Mouse (Mus musculus) erythroid progenitor cell, adult 5-6 weeks (primary cell): ENCODE measurements around the gene Cd68. TPM values are rescaled to one million over a fixed set of nuclear protein-coding genes. Genes with fewer than 3 reads are reported as not detected.

Experiments used
- ATAC-seq: replicated peaks from 2 replicates; pipeline ENCODE4 v1.8.0; 2016; ENCODE audit warnings: moderate number of reproducible peaks, mild to moderate bottlenecking, moderate TSS enrichment, inconsistent platforms; ENCODE audit not compliant: poor library complexity, low FRiP score, severe bottlenecking
- total RNA-seq, 2 experiments: library from RNA; stranded (forward) in 1 of 2; stranded (reverse) in 1 of 2; fragments of 150-400 nt in 1 of 2; fragments of 186-747, 209-891 nt in 1 of 2; gene quantifications; 2 replicates each; pipeline versions ENCODE4 v1.2.3 to v1.2.4; 2015 to 2017; ENCODE audit warnings: low replicate concordance in 2 of 2

Cd68 gene
- total RNA-seq, 2 experiments from 2014 or later, result 47.7 to 65.0 TPM

DNA sequence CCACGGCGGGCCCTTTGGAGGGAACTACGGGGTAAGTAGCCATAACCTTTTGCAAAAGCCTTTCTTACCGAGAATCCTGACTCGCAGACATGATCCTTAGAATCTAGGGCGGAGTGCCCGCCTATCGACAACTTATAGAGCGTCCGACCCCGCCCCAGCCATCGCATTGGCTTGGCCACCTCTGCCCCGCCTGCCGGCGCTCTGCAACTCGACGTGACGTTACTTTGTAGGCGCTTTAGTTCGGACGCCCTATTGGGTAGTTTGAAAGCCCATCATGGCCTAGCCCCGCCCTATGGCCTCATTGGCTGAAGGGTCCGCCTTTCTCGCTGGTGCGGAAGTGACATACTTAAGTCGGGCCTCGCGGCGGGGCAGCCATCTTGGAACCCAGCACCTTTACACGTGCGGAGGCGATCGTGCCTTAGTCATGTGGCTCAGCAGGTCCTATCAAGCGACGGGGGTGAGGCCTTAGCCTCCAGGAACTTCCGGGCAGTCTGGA, 6.3 kb upstream of the Cd68 start, which contains the start of gene Eif4a1:
Eif4a1 (minus strand) TSS at position 213 of the 496 bp plus-strand sequence.
- peak; percentile 89 for ATAC-seq

DNA sequence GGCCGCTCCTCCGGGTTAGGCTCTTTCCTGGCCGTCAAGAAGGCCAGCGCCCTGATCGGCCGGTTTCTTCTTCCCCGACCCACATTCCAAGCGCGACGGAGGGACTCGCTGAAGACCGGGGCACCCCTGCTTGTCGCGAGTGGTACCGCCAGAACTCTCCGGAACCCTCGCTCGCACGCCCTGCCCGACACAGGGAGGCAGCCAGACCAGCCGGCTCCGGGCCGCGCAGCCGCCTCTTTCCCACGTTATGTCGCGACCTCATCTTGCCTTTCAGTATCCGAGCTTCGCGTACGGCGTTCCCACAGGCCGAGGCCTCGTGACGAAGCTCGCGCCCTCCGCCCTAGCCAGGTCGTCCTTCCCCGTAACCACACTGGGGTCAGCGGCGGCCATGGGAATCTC, 5.8 kb upstream of the Cd68 start:
- ATAC-seq, result peak; percentile 11

DNA sequence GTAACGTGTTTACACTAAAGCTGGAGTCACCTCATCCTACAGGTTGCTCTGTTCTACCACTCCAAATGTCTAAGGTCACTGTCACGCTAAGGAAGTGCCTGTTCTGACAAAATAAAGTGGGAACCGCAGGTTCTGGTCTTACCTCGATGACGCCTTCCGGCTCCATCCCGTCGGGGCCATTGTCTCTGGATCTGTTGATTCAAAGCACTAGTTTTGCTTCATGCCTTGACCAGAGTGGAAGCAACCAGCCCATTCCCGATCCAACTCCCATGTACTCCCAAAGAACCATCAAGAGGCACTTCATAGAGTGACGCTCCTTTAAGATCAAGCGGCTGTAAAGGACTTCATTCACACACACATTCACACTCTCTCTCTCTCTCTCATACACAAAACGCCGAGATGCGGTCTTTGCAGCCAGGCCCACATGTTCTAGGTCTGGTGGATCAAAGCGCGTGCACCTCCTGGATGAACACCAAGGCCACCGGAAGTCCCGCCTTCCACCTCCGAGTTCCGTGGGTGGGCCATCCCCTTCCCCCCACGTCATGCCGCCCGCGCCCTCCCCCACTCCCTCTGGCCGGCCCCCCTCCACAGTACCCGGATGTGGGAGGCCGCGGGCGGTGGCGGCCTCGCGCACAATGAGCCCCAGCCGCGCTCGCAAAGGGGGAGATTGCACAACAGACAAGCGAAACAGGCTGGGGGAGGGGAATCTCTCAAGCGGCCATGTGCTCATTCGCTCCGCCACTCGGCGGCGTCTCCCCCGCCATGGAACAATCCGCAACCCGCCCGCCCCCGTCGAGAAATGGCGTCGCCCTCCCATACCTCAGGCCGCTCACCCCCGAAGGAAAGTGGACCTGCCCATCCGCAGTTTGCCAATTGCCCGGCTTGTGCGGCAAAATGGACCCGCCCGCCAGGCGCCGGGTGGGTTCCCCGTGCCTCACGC, 5.1 kb upstream of the Cd68 start:
- peak; percentile 69 for ATAC-seq

DNA sequence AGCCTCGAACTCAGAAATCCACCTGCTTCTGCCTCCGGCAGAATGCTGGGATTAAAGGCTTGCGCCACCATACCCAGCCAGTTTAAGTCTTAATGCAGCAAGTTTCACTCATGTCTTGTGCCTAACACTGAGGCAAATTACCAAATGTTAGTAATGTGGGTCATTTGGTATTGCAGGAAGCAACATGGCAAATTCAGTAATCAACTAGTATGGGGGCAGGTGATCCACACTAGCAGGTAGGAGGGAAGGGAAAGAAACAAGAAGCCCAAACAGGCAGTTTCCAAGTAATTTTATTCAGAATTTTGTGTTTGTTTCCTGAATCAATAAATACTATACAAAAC, 682 bp upstream of the Cd68 start:
- no peak for ATAC-seq

DNA sequence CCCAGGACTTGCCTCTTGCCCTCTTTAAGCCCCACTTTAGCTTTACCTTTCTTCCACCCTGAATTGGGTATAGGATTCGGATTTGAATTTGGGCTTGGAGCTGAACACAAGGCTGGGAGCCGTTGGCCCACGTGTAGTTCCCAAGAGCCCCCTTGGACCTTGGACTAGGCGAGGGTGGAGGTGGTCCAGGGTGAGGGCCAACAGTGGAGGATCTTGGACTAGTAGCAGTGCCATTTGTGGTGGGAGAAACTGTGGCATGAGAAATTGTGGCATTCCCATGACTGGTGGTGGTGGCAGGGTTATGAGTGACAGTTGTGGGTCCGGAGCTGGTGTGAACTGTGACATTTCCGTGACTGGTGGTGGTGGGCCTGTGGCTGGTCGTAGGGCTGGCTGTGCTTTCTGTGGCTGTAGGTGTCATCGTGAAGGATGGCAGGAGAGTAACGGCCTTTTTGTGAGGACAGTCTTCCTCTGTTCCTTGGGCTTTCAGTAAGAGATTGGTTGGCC, 444 bp downstream of the Cd68 start:
- no peak for ATAC-seq

DNA sequence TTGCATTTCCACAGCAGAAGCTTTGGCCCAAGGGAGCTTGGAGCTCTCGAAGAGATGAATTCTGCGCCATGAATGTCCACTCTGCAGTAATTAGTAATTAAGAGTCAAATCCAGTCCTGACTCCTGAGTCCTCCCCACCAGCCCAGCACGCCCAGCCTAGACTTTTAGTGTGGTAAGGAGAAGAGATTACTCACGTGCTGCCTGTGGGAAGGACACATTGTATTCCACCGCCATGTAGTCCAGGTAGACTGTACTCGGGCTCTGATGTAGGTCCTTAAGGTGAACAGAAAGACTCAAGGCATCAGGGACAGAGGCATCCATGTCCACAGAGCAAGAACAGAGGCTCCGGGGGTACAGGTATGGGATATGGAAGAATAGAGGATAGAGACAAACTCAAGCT, 1.1 kb downstream of the Cd68 start:
- ATAC-seq, result no peak

DNA sequence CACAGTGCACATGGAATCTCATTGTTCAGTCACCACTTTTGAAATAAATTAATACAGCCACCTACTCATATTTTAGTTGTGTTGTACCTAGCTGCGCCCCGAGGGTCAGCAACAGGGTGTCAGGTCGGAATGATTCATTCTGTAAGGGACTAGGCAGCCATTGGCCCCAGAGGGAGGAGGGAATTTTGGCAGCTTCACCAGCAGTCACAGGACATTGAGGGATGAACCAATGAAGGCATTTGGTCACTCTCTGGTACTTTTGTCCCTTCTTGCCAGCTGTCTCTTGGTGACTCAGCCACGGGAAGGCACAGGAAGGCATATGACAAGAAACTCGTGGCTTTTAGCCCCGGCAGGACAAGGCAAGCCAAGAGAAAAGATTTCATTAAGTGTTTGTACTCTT, 2.2 kb downstream of the Cd68 start:
- ATAC-seq, result no peak

DNA sequence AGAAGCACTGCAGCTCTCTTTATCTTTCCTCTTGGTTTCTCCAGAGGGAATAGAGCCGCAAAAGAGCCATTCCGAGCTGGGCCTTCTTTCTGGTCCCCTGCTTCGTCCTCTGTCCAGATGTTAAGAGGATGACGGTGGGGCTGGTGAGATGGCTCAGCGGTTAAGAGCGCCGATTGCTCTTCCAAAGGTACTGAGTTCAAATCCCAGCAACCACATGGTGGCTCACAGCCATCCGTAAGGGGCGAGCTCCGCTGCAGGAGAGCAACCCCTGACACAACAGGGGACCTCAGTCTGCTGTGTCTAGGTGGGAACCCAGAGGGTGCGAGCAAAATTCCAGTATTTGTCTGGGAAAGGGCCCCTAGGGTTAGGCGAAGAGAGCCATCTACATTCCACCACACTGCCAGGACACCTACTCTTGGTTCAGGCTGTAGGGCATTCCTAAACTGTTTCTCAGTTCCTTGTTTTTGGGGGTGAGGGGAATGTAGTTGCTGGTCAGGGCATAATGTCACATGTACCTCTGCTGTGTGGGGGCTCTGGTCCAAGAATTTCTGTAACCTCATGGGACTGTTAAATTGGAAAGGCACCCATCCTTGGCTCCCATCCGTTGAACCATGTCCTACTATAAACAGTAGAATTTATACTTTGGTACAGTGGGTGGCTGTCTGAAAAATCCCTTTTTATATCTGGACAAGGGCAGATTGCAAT, 2.8 kb downstream of the Cd68 start:
- no peak for ATAC-seq

DNA sequence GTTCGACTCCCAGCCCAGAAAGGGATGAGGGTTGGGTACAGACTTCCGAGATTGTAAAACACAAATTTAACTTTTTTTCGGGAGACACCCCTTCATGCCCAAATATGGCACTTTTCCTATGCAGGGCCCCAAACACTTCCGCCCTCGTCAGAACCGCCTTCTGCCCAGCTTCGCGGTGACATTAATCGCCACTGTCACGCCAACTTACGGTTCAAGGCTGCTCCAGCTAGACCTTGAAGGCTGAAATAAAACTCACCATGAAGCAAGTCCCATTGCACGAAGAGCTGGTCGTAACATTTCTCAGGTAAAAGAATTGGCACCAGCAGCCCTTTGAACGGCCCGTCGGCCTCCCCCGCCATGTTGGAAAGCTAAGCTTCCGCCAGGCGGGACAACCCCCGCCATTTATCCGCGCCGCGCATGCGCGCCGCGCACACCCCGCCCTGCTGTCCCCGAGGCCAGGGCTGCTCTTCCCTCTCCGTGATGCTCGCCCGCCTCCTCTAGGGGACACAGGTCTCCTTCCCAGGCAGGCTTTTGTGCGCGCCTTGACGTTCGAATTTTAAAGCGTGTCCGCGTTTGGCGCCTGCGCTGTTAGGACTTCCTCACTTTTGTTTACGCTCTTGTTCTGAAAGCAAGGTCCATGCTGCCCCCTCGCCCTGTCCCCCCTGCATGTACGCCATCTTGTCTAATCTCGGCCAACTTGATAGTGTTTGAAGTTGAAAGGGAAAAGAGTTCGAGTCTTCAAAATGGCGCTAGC, 3.6 kb downstream of the Cd68 start, which contains the start of gene Mpdu1:
Mpdu1 (minus strand) TSS at position 430 of the 754 bp plus-strand sequence.
- peak; percentile 96 for ATAC-seq

DNA sequence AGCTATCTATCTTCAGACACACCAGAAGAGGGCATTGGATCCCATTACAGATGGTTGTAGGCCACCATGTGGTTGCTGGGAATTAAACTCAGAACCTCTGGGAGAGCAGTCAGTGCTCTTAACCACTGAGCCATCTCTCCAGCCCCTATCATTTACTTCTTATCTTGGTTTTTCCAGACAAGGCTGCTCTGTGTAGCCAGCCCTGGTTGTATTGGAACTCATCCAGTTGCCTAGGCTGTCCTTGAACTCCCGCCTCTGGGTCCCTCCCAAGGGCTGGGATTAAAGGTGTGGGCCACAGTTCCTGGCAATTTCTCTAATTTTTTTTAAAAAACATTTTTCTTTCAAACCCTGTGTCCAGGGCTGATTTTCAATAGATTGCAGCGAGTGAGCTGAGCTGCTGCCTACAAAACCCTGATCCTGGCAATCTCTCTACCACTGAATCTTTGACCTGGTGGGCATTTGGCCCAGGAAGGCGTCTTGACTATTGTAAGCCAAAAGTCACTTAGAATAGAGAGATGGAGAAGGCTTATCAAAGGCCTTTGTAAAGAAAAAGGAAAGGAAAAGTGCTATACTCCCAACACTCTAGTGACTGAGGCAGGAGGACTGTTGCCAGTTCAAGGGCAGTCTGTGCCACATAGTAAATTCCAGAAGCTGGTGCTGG, 4.6 kb downstream of the Cd68 start:
- ATAC-seq, result no peak

DNA sequence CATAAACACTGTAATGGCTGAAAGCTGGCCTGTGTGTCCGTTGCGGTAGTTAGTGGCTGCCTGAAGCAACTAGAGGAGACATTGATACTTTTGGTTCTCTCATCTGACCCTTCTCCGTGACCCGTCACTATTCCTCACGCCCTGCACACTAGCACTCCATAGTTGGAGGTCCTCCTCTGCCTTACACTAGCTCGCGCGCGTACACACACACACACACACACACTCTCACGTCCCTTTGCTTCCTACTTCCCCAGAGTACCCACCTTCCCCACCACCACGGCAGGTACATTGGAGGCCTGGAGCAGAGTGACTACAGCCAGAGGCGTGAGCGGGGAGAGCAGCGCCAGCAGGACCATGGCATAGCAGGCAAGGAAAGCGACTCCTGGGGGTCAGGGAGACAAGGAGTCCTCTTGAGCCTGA, 8.5 kb downstream of the Cd68 start:
- no peak for ATAC-seq

DNA sequence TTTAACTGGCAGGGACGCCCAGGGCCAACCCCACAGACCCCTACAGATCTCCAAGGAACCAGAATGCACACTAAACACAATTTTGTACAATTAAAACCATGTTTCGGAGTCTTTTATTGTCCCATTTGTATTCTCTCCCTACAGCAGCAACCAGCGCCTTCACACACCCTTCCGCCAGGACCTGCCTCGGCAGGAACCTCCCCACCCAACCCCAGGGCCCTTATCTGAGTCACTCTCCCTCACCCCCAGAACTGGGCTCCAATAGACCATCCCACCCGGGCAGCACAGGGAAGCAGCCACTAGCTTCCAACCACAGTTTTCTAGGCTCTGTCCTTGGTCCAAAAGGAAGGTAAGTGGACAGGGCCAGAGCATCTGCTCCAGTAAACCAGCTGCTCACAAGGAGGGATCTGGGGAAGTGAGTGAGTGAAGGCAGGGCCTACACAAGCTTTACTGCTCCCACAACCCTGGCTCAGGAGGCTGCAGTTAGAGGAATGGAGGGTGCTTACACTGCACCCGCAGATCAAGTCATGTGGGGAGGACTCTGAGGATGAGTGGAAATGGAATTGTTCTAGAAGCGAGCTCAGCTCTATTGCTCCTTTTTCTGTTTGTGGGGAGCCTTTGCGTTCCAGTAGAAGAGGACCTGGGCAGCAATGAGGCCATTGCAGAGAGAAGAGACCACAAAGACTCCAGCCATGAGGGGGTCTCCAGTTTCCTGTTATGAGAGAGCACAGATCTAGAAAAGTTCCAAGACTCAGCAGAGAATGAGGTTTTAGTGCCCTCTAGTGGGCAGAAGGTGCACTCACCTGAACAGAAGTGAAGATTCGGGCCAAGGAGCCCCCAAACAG, 9.1 kb downstream of the Cd68 start:
- peak; percentile 57 for ATAC-seq

DNA sequence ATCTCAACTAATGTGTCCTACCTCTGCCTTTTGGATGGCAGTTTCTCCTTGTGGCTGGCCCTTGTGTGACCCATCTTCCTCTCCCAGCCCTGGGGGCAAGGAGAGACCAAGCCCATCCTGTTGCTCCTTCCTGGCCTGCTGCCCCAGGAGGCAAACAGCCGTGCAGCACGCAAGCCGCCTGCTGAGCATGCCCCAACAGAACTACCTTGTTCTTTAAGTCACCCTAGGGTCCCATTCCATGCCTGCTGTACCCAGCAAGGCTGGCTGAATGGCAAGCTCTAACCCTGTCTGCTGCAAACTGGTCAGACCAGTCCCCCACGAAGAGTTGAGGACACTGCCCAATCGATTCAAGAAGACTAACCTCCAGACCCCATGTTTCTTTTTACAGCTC, 9.9 kb downstream of the Cd68 start:
- no peak for ATAC-seq

DNA sequence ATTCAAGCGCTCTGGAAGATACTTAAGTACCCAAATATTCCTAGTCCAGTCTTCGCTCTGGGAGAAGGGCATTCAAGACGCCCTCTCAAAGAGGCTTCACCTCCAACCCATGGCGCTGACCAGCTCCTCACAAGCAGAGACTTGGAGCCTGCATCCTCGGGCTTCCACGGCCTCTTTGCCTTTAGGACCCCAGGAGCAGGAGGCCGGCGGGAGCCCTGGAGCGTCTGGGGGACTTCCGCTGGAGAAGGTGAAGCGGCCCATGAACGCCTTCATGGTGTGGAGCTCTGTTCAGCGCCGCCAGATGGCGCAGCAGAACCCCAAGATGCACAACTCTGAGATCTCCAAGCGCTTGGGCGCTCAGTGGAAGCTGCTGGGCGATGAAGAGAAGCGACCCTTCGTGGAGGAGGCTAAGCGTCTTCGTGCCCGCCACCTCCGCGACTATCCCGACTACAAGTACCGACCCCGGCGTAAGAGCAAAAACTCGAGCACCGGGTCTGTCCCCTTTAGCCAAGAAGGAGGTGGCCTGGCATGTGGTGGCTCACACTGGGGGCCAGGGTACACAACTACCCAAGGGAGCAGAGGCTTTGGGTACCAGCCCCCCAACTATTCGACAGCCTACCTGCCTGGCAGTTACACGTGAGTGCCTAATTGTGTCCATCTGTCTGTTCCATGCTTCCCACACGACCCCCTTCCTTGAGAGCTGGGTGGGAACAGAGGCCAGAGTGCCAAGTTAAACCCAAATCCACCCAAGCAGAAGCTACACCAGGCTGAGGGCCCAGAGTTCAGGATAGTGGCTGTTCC, 10.5 kb downstream of the Cd68 start, which contains the start of gene Sox15:
Sox15 (plus strand) TSS at position 51 of the 801 bp plus-strand sequence.
- ATAC-seq, result peak; percentile 57

DNA sequence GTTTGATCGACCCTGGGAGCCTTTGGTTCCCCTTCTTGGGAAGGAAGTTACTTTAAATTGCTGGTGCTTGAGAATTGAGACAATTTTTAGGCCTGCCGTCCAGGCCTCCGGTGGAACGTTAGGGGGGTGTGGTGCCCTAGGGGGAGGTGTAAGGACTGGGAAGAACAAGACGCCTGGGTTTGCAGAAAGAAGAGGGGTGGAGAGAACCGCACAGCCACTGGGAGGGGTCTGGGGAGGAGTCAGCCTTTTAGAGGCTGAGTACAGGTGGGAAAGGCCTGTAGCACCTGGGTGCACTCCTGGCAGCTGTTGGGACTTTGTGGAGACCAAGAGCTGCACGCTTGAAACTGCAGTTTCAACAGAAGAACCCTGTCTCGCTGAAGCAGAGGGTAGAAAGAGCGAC, 11.2 kb downstream of the Cd68 start:
- no peak for ATAC-seq

DNA sequence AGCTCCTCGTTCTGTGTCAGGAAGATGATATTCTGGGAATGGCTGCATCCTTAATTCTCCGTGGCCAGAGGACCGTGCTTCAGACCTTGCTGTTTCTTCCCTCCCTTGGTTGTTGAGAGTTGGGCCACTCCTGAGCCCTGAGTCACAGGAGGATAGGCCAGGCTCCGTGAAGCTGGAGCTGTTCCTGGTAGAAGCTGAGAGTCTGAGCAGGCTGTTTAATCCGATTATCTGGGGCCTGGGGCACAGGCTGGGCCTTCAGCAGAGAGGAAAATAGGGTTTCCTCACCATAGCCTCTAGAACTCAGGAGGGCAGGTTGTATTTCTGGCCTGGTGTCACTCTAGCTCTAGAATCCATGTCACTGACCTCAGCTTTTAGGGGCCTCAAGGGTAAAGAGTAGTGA, 12.6 kb downstream of the Cd68 start:
- ATAC-seq, result no peak

DNA sequence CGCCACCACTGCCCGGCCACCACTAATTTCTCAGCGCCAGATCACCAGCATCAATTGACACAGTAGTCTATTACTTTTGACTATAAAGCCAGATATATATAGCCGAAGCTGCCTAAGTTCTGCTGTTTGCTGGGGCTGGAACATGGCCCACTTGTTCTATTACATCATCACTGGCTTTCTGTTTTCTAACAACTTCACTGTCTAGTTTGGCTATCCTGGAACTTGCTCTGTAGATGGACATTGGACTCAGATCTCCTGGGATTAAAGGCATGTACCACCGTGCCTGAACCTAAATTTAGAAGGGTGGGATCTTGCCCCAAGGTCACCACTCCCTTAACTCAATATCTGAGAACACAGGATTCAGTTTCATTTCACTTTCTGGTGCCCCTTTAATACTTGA, 20.1 kb downstream of the Cd68 start:
- ATAC-seq, result no peak

DNA sequence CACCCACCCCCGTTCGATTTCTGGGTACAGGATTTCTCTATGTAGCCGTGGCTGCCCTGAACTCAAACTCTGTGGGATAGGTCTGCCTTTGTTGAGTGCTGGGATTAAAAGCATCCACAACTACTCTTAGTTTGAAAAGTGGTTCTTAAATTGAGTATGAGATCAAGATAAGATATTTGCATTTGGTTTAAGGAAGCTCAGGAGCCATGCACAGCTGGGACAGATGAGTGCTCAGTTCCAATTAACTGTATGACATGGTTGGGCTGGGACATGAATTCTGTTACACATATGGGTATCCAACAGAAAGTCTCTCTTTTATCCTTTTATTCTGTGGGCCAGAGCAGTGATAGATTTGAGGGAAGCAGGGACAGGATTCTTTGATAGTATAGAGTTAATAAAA, 30.5 kb downstream of the Cd68 start:
- no peak for ATAC-seq
